Mouse (Mus musculus) ES-E14 (cell line): Measurements from ENCODE around the gene Nudt21. TPM values are rescaled to one million over a fixed set of nuclear protein-coding genes. Genes with fewer than 3 reads are reported as not detected.

Experiments used
- DNase-seq: peaks from one replicate; pipeline ENCODE4 v3.0.0-alpha.2; 2013; ENCODE audit warnings: low read depth, low spot score
- H3K27ac ChIP-seq: 2 replicates; pipeline ENCODE4 v1.5.1; 2012; ENCODE audit warnings: low read depth, mild to moderate bottlenecking, low read length, moderate library complexity, mixed read lengths; ENCODE audit not compliant: poor library complexity, insufficient read depth, severe bottlenecking
- H3K36me3 ChIP-seq: 2 replicates; pipeline ENCODE4 v1.6.1; 2012; ENCODE audit warnings: mild to moderate bottlenecking, low read length, moderate library complexity, mixed read lengths; ENCODE audit not compliant: control insufficient read depth, poor library complexity, insufficient read depth, severe bottlenecking
- H3K4me1 ChIP-seq, 2 experiments: fragments of 150-350 bp in 1 of 2; sonication (generic) in 1 of 2; 2 replicates each; pipeline ENCODE4 v1.6.1; 2012; ENCODE audit warnings: low read length in 2 of 2, mild to moderate bottlenecking in 1 of 2, mixed read lengths in 1 of 2; ENCODE audit not compliant: control insufficient read depth in 2 of 2, insufficient read depth in 2 of 2, poor library complexity in 1 of 2
- H3K4me3 ChIP-seq, 2 experiments: fragments of 150-350 bp in 1 of 2; sonication (generic) in 1 of 2; 2 replicates each; pipeline ENCODE4 v1.5.1; 2012; ENCODE audit warnings: low read length in 2 of 2, low read depth in 1 of 2, mild to moderate bottlenecking in 1 of 2, mixed read lengths in 1 of 2; ENCODE audit not compliant: insufficient read depth in 1 of 2, poor library complexity in 1 of 2, severe bottlenecking in 1 of 2
- H3K9ac ChIP-seq: 2 replicates; pipeline ENCODE4 v1.6.1; 2012; ENCODE audit warnings: low read depth, mild to moderate bottlenecking, low read length, mixed read lengths; ENCODE audit not compliant: poor library complexity, insufficient read depth, severe bottlenecking
- H3K9me3 ChIP-seq: fragments of 150-350 bp; sonication (generic); 2 replicates; pipeline ENCODE4 v1.6.1; 2012; ENCODE audit warnings: low read depth, mild to moderate bottlenecking, low read length; ENCODE audit not compliant: control insufficient read depth, insufficient read depth
- CHD2 ChIP-seq: IDR thresholded peaks from 2 replicates; pipeline ENCODE4 v1.6.1; 2014; ENCODE audit warnings: mild to moderate bottlenecking, low read depth, low read length, inconsistent platforms
- HCFC1 ChIP-seq: IDR thresholded peaks from 2 replicates; pipeline ENCODE4 v1.6.1; 2012; ENCODE audit warnings: low read length, inconsistent platforms, borderline replicate concordance; ENCODE audit not compliant: insufficient read depth
- MAFK ChIP-seq: IDR thresholded peaks from 2 replicates; pipeline ENCODE4 v1.6.1; 2014; ENCODE audit warnings: mild to moderate bottlenecking, low read depth, low read length, inconsistent platforms; ENCODE audit not compliant: insufficient read depth
- ZC3H11A ChIP-seq: IDR thresholded peaks from 2 replicates; pipeline ENCODE4 v1.6.1; 2012; ENCODE audit warnings: low read depth, mild to moderate bottlenecking, inconsistent platforms, low read length, borderline replicate concordance
- ZNF384 ChIP-seq: IDR thresholded peaks from 2 replicates; pipeline ENCODE4 v1.6.1; 2012; ENCODE audit warnings: low read depth, low read length, inconsistent platforms
- in situ Hi-C, 2 experiments: fragments of 600-800 bp; cut with MboI; formaldehyde crosslinking; loops; one replicate each; pipeline ENCODE4 v1.15.1; 2025; ENCODE audit warnings: low sequenced_read_pairs in 2 of 2, inconsistent platforms in 1 of 2; ENCODE audit not compliant: unreplicated experiment in 2 of 2
- total RNA-seq: library from RNA; depleted of rRNA; stranded (reverse); fragments of 300-350 nt; gene quantifications from 2 replicates; pipeline ENCODE4 v1.2.3, GENCODE M21; 2012

Gene Nudt21
- total RNA-seq, 1 experiment = 152 TPM

GRCm38 (mm10) chr8:93975358-93975757, 61.5 kb downstream of the Nudt21 start:
- Histone ChIP-seq H3K4me3 (no peak overlapping the region), H3K36me3 (peaks cover 5% of the 10 kb centered on the region; the same call in 1 of the 2 replicates), H3K9ac (no peak overlapping the region), H3K27ac (no peak overlapping the region), H3K4me1 (no peaks in the 10 kb centered on the region), H3K9me3 (no peaks in the 10 kb centered on the region)
- no peak for DNase-seq
- in situ Hi-C loops = no loop called here
- TF ChIP-seq MAFK (no peak), HCFC1 (no peak), CHD2 (no peak), ZNF384 (no peak), ZC3H11A (no peak)

GRCm38 (mm10) chr8:93974602-93975186, 62.1 kb downstream of the Nudt21 start:
- H3K9me3 ChIP-seq = no peaks in the 10 kb centered on the region
- H3K4me1 ChIP-seq = no peaks in the 10 kb centered on the region
- no peak overlapping the region for H3K9ac ChIP-seq
- in situ Hi-C loops = no loop called here
- no peak overlapping the region for H3K27ac ChIP-seq
- H3K4me3 ChIP-seq = no peak overlapping the region
- TF ChIP-seq CHD2 (no peak), HCFC1 (no peak), MAFK (no peak), ZNF384 (no peak), ZC3H11A (no peak)
- peaks cover 5% of the 10 kb centered on the region; the same call in 1 of the 2 replicates for H3K36me3 ChIP-seq
- no peak for DNase-seq

- H3K27ac ChIP-seq = no peak overlapping the region
- no peak overlapping the region for H3K9ac ChIP-seq
- DNase-seq = no peak
- in situ Hi-C loops = no loop called here
- peaks cover 5% of the 10 kb centered on the region; the same call in 1 of the 2 replicates for H3K36me3 ChIP-seq
- TF ChIP-seq CHD2 (no peak), MAFK (no peak), ZNF384 (no peak), HCFC1 (no peak), ZC3H11A (no peak)
- H3K9me3 ChIP-seq = no peaks in the 10 kb centered on the region
- peaks cover 0 to 2% of the 10 kb centered on the region in 2 experiments; a peak in 1 of 4 replicates for H3K4me1 ChIP-seq
- H3K4me3 ChIP-seq = no peak overlapping the region
Observed at GRCm38 (mm10) chr8:93973831-93974375, 62.9 kb downstream of the Nudt21 start.

- Histone ChIP-seq H3K4me3 (no peak overlapping the region), H3K4me1 (peaks cover 0 to 2% of the 10 kb centered on the region in 2 experiments; a peak in 1 of 4 replicates), H3K36me3 (peaks cover 5% of the 10 kb centered on the region; the same call in 1 of the 2 replicates), H3K9ac (no peak overlapping the region), H3K9me3 (no peaks in the 10 kb centered on the region), H3K27ac (no peak overlapping the region)
- no peak for DNase-seq
- in situ Hi-C loops = no loop called here
- TF ChIP-seq HCFC1 (no peak), ZC3H11A (no peak), MAFK (no peak), ZNF384 (no peak), CHD2 (no peak)
Observed at GRCm38 (mm10) chr8:93972971-93973734, 63.7 kb downstream of the Nudt21 start.
